Mouse (Mus musculus) right cerebral cortex, adult 2 months (tissue): ENCODE data around the gene Srr.

Experiments used
- DNase-seq, 2 experiments: peaks; one replicate each; pipeline ENCODE4 v3.0.0; 2021 to 2022; ENCODE audit warnings: low spot score in 2 of 2

Srr gene

GRCm38 (mm10) chr11:74907850-74908249, 17.9 kb downstream of the Srr start:
- no peak for DNase-seq

- no peak for DNase-seq
Measured at GRCm38 (mm10) chr11:74902416-74902815, 23.3 kb downstream of the Srr start.

- DNase-seq = no peak
Measured at GRCm38 (mm10) chr11:74901555-74901954, 24.2 kb downstream of the Srr start.

- no peak for DNase-seq
Measured at GRCm38 (mm10) chr11:74898517-74898827, 27.3 kb downstream of the Srr start.

- DNase-seq = peak; percentile 85 to 90
Measured at GRCm38 (mm10) chr11:74897678-74898516, 27.9 kb downstream of the Srr start, which contains the start of gene Tsr1. TSS of gene Tsr1 (plus strand) at chr11:74898071.

GRCm38 (mm10) chr11:74896901-74897677, 28.7 kb downstream of the Srr start, which contains the start of gene Sgsm2:
TSS of gene Sgsm2 (minus strand) at chr11:74897060.
- DNase-seq = peak; percentile 66 to 67

GRCm38 (mm10) chr11:74895980-74896900, 29.5 kb downstream of the Srr start:
- peak; percentile 56 to 73 for DNase-seq

- DNase-seq = no peak
Measured at GRCm38 (mm10) chr11:74894619-74895018, 31.1 kb downstream of the Srr start.

- DNase-seq = no peak
Measured at GRCm38 (mm10) chr11:74883098-74883497, 42.6 kb downstream of the Srr start.

GRCm38 (mm10) chr11:74881979-74882378, 43.8 kb downstream of the Srr start:
- peak; percentile 67 to 70 for DNase-seq

- DNase-seq = no peak
Measured at GRCm38 (mm10) chr11:74880999-74881398, 44.7 kb downstream of the Srr start.

GRCm38 (mm10) chr11:74876801-74877200, 48.9 kb downstream of the Srr start:
- peak; percentile 73 for DNase-seq

GRCm38 (mm10) chr11:74874630-74875029, 51.1 kb downstream of the Srr start:
- peak; percentile 50 to 59 for DNase-seq

- DNase-seq = peak; percentile 75 to 77
Measured at GRCm38 (mm10) chr11:74870991-74871622, 54.6 kb downstream of the Srr start.

GRCm38 (mm10) chr11:74870544-74870943, 55.2 kb downstream of the Srr start:
- no peak for DNase-seq

GRCm38 (mm10) chr11:74869603-74870002, 56.1 kb downstream of the Srr start:
- DNase-seq = no peak

- no peak for DNase-seq
Measured at GRCm38 (mm10) chr11:74868046-74868760, 57.5 kb downstream of the Srr start.

- no peak for DNase-seq
Measured at GRCm38 (mm10) chr11:74867181-74867580, 58.6 kb downstream of the Srr start.

GRCm38 (mm10) chr11:74866640-74867039, 59.1 kb downstream of the Srr start:
- peak in 1 of 2 experiments; percentile 37 for DNase-seq

- no peak for DNase-seq
Measured at GRCm38 (mm10) chr11:74865252-74865651, 60.5 kb downstream of the Srr start.

- DNase-seq = no peak
Measured at GRCm38 (mm10) chr11:74864421-74864820, 61.3 kb downstream of the Srr start.
